Mouse (Mus musculus) liver, embryonic 14.5 days (tissue): ENCODE data around the gene Leng8.

Source experiments
- CTCF ChIP-seq: IDR thresholded peaks from 2 replicates; pipeline ENCODE4 v1.5.1; 2016; ENCODE audit warnings: antibody characterized with exemption, low read depth, control low read depth
- EP300 ChIP-seq: IDR thresholded peaks from 2 replicates; pipeline ENCODE4 v1.6.1; 2016; ENCODE audit warnings: antibody characterized with exemption, low read depth

DNA sequence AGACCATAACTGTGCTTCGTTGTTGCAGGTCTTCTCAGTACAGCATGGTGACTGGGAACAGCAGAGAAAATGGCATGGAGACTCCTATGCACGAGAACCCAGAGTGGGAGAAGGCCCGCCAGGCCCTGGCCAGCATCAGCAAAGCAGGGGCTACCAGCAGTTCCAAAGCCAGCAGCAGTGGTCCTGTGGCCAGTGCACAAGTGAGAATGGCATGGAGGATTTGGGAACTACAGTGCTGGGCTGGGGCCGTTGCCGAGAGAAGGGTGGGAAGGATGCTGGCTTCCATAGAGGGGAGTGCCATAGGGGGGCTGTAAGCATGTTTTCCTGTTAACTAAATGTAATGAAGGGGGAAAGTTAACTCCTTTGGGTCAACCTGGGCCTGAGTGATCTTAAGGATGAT lies 2.6 kb downstream of the Leng8 start:
- TF ChIP-seq EP300 (no peak), CTCF (no peak)
